Mouse (Mus musculus): ENCODE results near the gene Csnk1d. TPM values are rescaled to one million over a fixed set of nuclear protein-coding genes. Genes with fewer than 3 reads are reported as not detected.

Gene Csnk1d
- polyA plus RNA-seq, 1 experiment from 2014 or later = 71.4 TPM

Other genes with a start within 250 kb of the Csnk1d start
- 1.8 and 2.6 TPM in 2 replicates for gene Hmga1b, start 228.5 kb downstream of the Csnk1d start, polyA plus RNA-seq (2015; fragmentation: Nextera tagmentation; extraction: Ambion mirVana)
- 21.4 and 24.5 TPM in 2 replicates for gene Rfng, start 207.1 kb downstream of the Csnk1d start, polyA plus RNA-seq (2015; fragmentation: Nextera tagmentation; extraction: Ambion mirVana)
- gene Gps1, start 207.1 kb downstream of the Csnk1d start, polyA plus RNA-seq (2015; fragmentation: Nextera tagmentation; extraction: Ambion mirVana) = 139 and 146 TPM in 2 replicates
- 40.8 and 45.2 TPM in 2 replicates for gene Dus1l, start 194.9 kb downstream of the Csnk1d start, polyA plus RNA-seq (2015; fragmentation: Nextera tagmentation; extraction: Ambion mirVana)
- 23.2 and 26.4 TPM in 2 replicates for gene Fasn, start 166.8 kb downstream of the Csnk1d start, polyA plus RNA-seq (2015; fragmentation: Nextera tagmentation; extraction: Ambion mirVana)
- 3.1 and 3.7 TPM in 2 replicates for gene Ccdc57, start 58.5 kb downstream of the Csnk1d start, polyA plus RNA-seq (2015; fragmentation: Nextera tagmentation; extraction: Ambion mirVana)
- gene Slc16a3, start 42.9 kb downstream of the Csnk1d start, polyA plus RNA-seq (2015; fragmentation: Nextera tagmentation; extraction: Ambion mirVana) = 224 and 258 TPM in 2 replicates
- gene Cd7, start 48.1 kb upstream of the Csnk1d start, polyA plus RNA-seq (2015; fragmentation: Nextera tagmentation; extraction: Ambion mirVana) = 0.22 and 0.29 TPM in 2 replicates
- not detected in 2 replicates for gene Sectm1b, start 72.2 kb upstream of the Csnk1d start, polyA plus RNA-seq (2015; fragmentation: Nextera tagmentation; extraction: Ambion mirVana)
- 0.11 TPM in 1 of 2 replicates, not detected in the other for gene Sectm1a, start 89.9 kb upstream of the Csnk1d start, polyA plus RNA-seq (2015; fragmentation: Nextera tagmentation; extraction: Ambion mirVana)
- gene Tex19.2, start 127.3 kb upstream of the Csnk1d start, polyA plus RNA-seq (2015; fragmentation: Nextera tagmentation; extraction: Ambion mirVana) = not detected in 2 replicates
- gene Tex19.1, start 154.8 kb upstream of the Csnk1d start, polyA plus RNA-seq (2015; fragmentation: Nextera tagmentation; extraction: Ambion mirVana) = not detected in 2 replicates
- not detected in 2 replicates for gene Uts2r, start 168.9 kb upstream of the Csnk1d start, polyA plus RNA-seq (2015; fragmentation: Nextera tagmentation; extraction: Ambion mirVana)
- 7.6 and 8.4 TPM in 2 replicates for gene Hexdc, start 213.1 kb upstream of the Csnk1d start, polyA plus RNA-seq (2015; fragmentation: Nextera tagmentation; extraction: Ambion mirVana)
- 28.4 and 34.6 TPM in 2 replicates for gene Ogfod3, start 213.4 kb upstream of the Csnk1d start, polyA plus RNA-seq (2015; fragmentation: Nextera tagmentation; extraction: Ambion mirVana)
- 21.5 and 21.6 TPM in 2 replicates for gene Cybc1, start 238.0 kb upstream of the Csnk1d start, polyA plus RNA-seq (2015; fragmentation: Nextera tagmentation; extraction: Ambion mirVana)
- gene Narf, start 245.9 kb upstream of the Csnk1d start, polyA plus RNA-seq (2015; fragmentation: Nextera tagmentation; extraction: Ambion mirVana) = 46.1 and 52.9 TPM in 2 replicates